Mouse (Mus musculus): ENCODE measurements around the gene Cyp2w1. TPM values are rescaled to one million over a fixed set of nuclear protein-coding genes. Genes with fewer than 3 reads are reported as not detected.

Gene Cyp2w1
- polyA plus RNA-seq, 1 experiment from 2014 or later: not detected

DNA sequence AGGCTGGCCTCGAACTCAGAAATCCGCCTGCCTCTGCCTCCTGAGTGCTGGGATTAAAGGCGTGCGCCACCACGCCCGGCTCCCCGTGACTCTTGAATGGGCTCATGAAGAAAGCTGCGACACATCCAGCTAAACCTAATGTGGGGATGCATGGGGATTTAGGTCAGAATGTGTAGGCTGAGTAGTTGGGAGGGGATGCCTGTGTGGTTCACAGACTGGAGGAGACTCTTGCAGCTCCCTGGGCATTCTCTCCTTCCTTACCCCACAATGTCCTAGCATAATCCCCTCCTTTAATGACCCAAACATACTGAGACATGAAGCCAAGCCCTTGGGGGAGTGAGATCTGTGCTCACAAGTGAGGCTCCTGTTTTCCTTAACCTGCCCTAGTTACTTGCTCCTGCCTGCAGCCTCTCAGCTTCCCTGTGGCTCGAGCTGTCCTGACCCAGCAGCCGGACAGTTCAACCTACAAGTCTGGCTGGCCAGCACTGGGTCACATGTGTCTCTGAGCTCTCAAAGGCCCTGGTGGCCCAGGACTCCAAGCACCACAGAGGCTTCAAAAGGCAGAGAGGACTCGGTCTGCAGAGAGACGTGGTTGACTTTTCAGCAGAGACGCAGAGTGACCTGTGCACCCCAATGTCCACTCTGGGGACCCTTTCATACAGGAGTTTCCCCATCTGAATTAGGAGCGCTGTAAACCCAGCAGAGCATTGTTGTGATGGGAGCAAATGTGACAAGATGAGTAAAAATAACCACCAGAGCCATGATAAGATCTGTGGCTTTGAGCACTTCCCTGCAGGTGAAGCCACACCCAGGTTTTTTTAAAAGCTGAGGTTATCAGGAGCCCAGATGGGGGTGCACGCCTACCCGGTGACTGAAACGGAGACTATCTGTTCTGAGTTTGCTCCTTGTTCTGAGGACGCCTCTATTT, 29.4 kb downstream of the Cyp2w1 start:
- ATAC-seq (ENCODE audit: low FRiP score, low TSS enrichment): no peak
- Histone ChIP-seq H3K4me1 (ENCODE audit: control insufficient read depth, insufficient read depth, low read length) (0 out of 2 replicates have a peak, but pooled peaks cover 2% of the 10 kb centered on the region), H3K4me3 (replicated peaks; ENCODE audit: low read depth, low read length) (no peak overlapping the region), H3K36me3 (ENCODE audit: control insufficient read depth, insufficient read depth, low read length) (no peaks in the 10 kb centered on the region), H3K9me3 (ENCODE audit: control insufficient read depth, low read length) (no peaks in the 10 kb centered on the region), H3K27ac (replicated peaks; ENCODE audit: low read depth, low read length) (no peak overlapping the region), H3K4me2 (ENCODE audit: low read length) (no peak overlapping the region), H3K9ac (replicated peaks; ENCODE audit: low read length) (no peak overlapping the region), H3K27me3 (ENCODE audit: control insufficient read depth, insufficient read depth, low read length) (no peaks in the 10 kb centered on the region)
- WGBS: 82% methylated on average over 18 of the region's 18 CpGs
- DNase-seq: no peak

DNA sequence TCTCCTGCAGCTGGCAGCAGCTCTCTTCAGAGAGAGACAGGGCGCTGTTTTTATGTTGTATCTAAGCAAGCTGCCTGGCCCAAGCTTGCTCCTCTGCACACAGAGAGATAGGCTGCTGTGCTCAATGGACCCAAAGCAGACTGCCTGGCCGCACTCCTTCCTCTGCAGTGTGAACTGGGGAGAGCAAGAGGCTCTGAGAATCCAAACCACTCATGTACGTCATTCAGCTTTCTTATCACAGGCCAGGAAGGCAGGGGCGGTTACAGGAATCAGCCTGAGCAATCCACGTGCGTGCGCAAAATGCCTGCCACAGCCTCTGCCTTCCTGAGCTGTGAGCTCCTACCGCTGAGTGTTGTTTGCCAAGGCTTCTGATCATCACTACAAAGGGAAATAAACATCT, 30.3 kb downstream of the Cyp2w1 start:
- no peaks in the 10 kb centered on the region for H3K27me3 ChIP-seq (ENCODE audit: control insufficient read depth, insufficient read depth, low read length)
- ATAC-seq (ENCODE audit: low FRiP score, low TSS enrichment) (no peak), DNase-seq (peak; percentile 20)
- H3K4me1 ChIP-seq (ENCODE audit: control insufficient read depth, insufficient read depth, low read length): 0 out of 2 replicates have a peak, but pooled peaks cover 2% of the 10 kb centered on the region
- H3K4me3 ChIP-seq (replicated peaks; ENCODE audit: low read depth, low read length): no peak overlapping the region
- peak overlapping the region; percentile 53; the same call in 1 of the 2 replicates for H3K27ac ChIP-seq (replicated peaks; ENCODE audit: low read depth, low read length)
- 68% methylated on average over 8 of the region's 8 CpGs for WGBS
- H3K36me3 ChIP-seq (ENCODE audit: control insufficient read depth, insufficient read depth, low read length): no peaks in the 10 kb centered on the region
- H3K4me2 ChIP-seq (ENCODE audit: low read length): no peak overlapping the region
- H3K9ac ChIP-seq (replicated peaks; ENCODE audit: low read length): no peak overlapping the region
- no peaks in the 10 kb centered on the region for H3K9me3 ChIP-seq (ENCODE audit: control insufficient read depth, low read length)

DNA sequence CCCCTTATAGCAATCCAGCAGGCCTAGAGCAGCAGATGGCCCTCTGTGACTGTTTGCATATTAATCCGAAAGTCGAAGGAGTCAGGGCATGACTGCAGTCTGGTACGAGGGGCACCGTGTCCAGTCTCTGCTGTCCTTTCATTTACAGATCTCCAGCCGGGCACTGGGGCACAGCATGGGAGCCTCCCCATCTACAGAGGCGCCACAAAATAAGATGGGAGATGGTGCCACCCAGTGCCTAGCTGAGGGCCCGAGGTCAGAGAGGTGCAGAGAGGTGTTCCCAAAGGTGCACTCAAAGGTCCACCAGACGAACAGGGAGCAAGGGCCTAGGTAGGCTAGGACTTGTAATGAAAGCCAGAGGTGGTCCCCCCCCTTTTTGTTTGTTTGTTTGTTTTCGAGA, 30.8 kb downstream of the Cyp2w1 start:
- Histone ChIP-seq H3K4me3 (replicated peaks; ENCODE audit: low read depth, low read length) (no peak overlapping the region), H3K4me2 (ENCODE audit: low read length) (no peak overlapping the region), H3K9me3 (ENCODE audit: control insufficient read depth, low read length) (no peaks in the 10 kb centered on the region), H3K4me1 (ENCODE audit: control insufficient read depth, insufficient read depth, low read length) (0 out of 2 replicates have a peak, but pooled peaks cover 2% of the 10 kb centered on the region), H3K36me3 (ENCODE audit: control insufficient read depth, insufficient read depth, low read length) (no peaks in the 10 kb centered on the region), H3K27ac (replicated peaks; ENCODE audit: low read depth, low read length) (no peak overlapping the region), H3K9ac (replicated peaks; ENCODE audit: low read length) (no peak overlapping the region), H3K27me3 (ENCODE audit: control insufficient read depth, insufficient read depth, low read length) (no peaks in the 10 kb centered on the region)
- DNase-seq (no peak), ATAC-seq (ENCODE audit: low FRiP score, low TSS enrichment) (no peak)
- 79% methylated on average over 9 of the region's 9 CpGs for WGBS

DNA sequence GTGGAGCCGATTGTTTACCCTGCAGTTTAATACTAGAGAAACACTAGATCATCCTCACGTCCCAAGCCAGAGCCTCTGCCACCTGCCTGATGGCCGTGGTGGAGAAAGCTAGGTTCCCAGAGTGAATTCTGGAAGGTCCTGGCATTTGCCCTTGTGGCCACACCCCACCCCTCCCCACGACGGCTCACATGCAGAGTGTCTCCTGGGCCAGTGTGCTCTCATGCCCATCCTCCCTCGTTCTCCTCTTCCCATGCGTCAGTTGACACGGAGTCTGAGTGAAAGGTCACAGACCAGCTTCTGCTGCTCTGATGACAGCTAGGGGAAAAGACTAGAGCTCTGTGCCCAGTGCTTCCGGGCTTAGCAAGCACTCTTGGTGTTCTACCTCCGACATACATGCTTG, 32.1 kb downstream of the Cyp2w1 start:
- DNase-seq (no peak), ATAC-seq (ENCODE audit: low FRiP score, low TSS enrichment) (no peak)
- Histone ChIP-seq H3K27ac (replicated peaks; ENCODE audit: low read depth, low read length) (no peak overlapping the region), H3K9me3 (ENCODE audit: control insufficient read depth, low read length) (no peaks in the 10 kb centered on the region), H3K36me3 (ENCODE audit: control insufficient read depth, insufficient read depth, low read length) (no peaks in the 10 kb centered on the region), H3K4me3 (replicated peaks; ENCODE audit: low read depth, low read length) (no peak overlapping the region), H3K9ac (replicated peaks; ENCODE audit: low read length) (no peak overlapping the region), H3K4me1 (ENCODE audit: control insufficient read depth, insufficient read depth, low read length) (0 out of 2 replicates have a peak, but pooled peaks cover 2% of the 10 kb centered on the region), H3K27me3 (ENCODE audit: control insufficient read depth, insufficient read depth, low read length) (no peaks in the 10 kb centered on the region), H3K4me2 (ENCODE audit: low read length) (no peak overlapping the region)
- WGBS: 79% methylated on average over 10 of the region's 10 CpGs

DNA sequence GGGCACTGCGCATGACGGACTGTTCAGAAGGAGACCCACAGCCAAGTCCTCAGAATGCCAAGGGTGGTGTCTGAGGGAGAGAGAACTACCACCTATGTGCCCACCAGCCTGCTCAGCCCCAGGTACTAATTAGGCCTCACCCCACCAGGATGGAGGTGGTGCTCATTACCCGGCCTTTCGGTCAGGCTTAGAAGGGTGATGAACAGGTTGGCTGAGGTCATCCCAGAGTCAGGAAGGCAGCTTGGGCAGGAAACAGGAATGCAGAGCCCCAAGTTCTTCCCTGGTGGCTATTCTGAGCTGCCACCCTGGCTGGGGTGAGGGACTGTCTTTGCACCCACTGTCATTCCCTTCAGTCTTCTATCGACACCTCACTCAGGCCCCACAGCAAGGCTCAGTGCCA, 33.6 kb downstream of the Cyp2w1 start:
- Histone ChIP-seq H3K4me3 (replicated peaks; ENCODE audit: low read depth, low read length) (no peak overlapping the region), H3K9me3 (ENCODE audit: control insufficient read depth, low read length) (no peaks in the 10 kb centered on the region), H3K4me2 (ENCODE audit: low read length) (no peak overlapping the region), H3K36me3 (ENCODE audit: control insufficient read depth, insufficient read depth, low read length) (no peaks in the 10 kb centered on the region), H3K4me1 (ENCODE audit: control insufficient read depth, insufficient read depth, low read length) (no peaks in the 10 kb centered on the region), H3K27ac (replicated peaks; ENCODE audit: low read depth, low read length) (no peak overlapping the region), H3K27me3 (ENCODE audit: control insufficient read depth, insufficient read depth, low read length) (no peaks in the 10 kb centered on the region), H3K9ac (replicated peaks; ENCODE audit: low read length) (no peak overlapping the region)
- no peak for ATAC-seq (ENCODE audit: low FRiP score, low TSS enrichment)
- 98% methylated on average over 5 of the region's 5 CpGs for WGBS
- no peak for DNase-seq

DNA sequence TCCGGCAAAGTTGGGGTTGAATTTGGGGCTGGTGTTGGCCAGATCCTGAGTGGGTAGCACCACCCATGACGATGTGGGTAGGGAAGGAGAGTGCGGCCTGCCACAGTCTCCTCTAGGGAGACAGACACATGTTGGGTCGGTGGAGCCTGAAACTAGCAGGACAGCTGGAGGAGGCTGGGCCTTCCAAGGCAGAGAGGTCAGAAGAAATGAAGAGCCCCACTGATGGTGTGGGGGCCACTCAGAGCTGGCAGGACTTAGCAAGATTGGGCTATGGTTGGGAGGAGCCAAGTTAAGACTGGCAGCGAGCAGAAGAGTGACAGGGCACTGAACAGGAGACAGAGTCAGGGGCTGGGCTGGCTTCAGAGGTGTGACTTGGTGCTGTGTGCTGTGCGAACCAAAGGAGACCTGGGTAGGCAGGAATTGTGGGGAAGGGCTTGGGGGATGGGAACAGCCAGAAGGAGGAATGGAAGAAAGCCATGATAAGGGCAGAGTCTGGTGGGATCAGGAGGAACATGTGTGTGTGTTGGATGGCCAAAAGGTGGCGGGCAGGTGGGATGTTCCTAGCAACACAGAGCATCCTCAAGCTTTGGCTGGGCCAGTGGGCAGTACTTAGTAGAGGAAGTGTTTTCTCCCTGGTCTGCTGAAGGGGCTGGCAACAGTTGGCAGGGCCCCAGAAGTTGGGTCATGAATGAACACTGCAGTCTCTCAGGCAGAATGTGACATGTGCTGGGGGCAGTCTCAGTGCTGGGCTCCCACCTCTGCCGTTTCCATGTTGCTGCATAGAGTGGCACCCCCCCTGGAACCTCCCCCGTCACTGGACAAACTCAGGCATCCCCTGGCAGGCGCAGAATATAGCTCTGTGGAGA, 35.1 kb downstream of the Cyp2w1 start:
- Histone ChIP-seq H3K27me3 (ENCODE audit: control insufficient read depth, insufficient read depth, low read length) (no peaks in the 10 kb centered on the region), H3K9ac (replicated peaks; ENCODE audit: low read length) (no peak overlapping the region), H3K27ac (replicated peaks; ENCODE audit: low read depth, low read length) (no peak overlapping the region), H3K36me3 (ENCODE audit: control insufficient read depth, insufficient read depth, low read length) (no peaks in the 10 kb centered on the region), H3K9me3 (ENCODE audit: control insufficient read depth, low read length) (no peaks in the 10 kb centered on the region), H3K4me3 (replicated peaks; ENCODE audit: low read depth, low read length) (no peak overlapping the region), H3K4me2 (ENCODE audit: low read length) (no peak overlapping the region), H3K4me1 (ENCODE audit: control insufficient read depth, insufficient read depth, low read length) (no peaks in the 10 kb centered on the region)
- ATAC-seq (ENCODE audit: low FRiP score, low TSS enrichment) (no peak), DNase-seq (no peak)
- 83% methylated on average over 10 of the region's 10 CpGs for WGBS

DNA sequence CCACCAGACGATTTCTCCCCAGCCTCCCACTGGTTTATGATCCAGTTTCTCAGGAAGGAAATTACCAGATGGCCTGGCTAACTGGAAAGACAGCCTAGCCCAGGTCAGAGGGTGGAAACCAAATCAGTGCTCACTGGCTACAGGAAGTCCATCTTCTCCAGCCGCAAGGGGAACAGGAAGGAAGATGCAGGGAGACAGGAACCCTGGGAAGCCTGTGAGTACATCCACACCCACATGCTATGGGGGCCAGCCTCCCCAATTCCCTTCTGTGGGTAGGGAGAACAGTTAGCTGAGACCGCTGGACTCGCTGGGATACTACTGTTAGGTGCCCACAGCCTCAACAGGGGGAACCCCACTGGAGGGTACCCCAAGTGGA, 35.8 kb downstream of the Cyp2w1 start:
- Histone ChIP-seq H3K27me3 (ENCODE audit: control insufficient read depth, insufficient read depth, low read length) (no peaks in the 10 kb centered on the region), H3K9me3 (ENCODE audit: control insufficient read depth, low read length) (no peaks in the 10 kb centered on the region), H3K4me3 (replicated peaks; ENCODE audit: low read depth, low read length) (no peak overlapping the region), H3K4me1 (ENCODE audit: control insufficient read depth, insufficient read depth, low read length) (no peaks in the 10 kb centered on the region), H3K9ac (replicated peaks; ENCODE audit: low read length) (no peak overlapping the region), H3K36me3 (ENCODE audit: control insufficient read depth, insufficient read depth, low read length) (no peaks in the 10 kb centered on the region), H3K27ac (replicated peaks; ENCODE audit: low read depth, low read length) (no peak overlapping the region), H3K4me2 (ENCODE audit: low read length) (no peak overlapping the region)
- 89% methylated on average over 4 of the region's 4 CpGs for WGBS
- no peak for ATAC-seq (ENCODE audit: low FRiP score, low TSS enrichment)
- no peak for DNase-seq

DNA sequence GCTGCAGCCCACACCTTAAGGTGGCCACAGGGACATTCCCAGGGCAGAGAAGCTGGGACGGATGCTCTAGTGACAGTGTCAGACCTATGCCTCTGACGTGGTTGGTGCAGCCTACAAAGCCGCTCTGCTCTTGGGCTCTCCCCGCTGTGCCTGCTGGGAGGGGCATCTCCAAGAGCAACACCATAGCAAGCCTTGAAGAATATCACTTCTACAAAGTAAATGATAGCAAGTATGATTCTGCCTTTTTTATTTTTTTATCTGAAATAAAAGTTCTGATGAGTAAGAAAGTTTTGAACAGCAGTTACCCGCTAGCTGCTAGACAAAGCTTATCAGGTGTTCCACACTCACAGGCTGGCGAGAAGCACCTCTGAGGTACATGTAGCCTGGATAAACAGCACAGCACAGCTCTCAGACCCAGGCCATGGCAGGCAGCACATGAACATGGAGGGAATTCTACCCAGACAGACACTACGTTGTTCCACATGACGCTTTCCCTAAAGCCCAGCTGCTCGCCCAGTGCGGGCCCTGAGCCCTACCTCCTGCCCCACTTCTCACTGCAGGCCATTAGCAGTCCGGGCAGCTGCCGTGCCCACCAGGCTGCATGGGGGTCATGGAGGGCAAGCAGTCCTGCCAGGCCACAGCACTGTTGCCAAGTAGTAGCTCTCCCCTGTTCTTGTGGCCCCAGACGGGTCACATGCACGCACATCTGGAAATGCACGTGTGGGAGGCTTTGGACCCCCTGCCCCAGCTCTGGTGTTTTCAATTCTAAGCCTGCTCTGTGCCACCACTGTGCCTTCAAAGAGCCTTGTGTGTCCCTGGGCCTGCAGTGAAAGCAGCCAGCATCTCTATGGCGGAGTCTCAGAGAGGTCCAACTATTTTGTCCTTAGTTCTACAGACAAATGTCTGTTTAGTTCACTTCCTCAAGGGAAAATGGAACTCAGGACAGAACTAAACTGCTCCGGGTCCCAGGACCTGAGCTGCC, 36.6 kb downstream of the Cyp2w1 start:
- ATAC-seq (ENCODE audit: low FRiP score, low TSS enrichment) (no peak), DNase-seq (no peak)
- Histone ChIP-seq H3K4me1 (ENCODE audit: control insufficient read depth, insufficient read depth, low read length) (no peaks in the 10 kb centered on the region), H3K27ac (replicated peaks; ENCODE audit: low read depth, low read length) (0 out of 2 replicates have a peak overlapping the region, but pooled peaks have one; percentile 49), H3K4me3 (replicated peaks; ENCODE audit: low read depth, low read length) (no peak overlapping the region), H3K4me2 (ENCODE audit: low read length) (no peak overlapping the region), H3K36me3 (ENCODE audit: control insufficient read depth, insufficient read depth, low read length) (no peaks in the 10 kb centered on the region), H3K27me3 (ENCODE audit: control insufficient read depth, insufficient read depth, low read length) (no peaks in the 10 kb centered on the region), H3K9ac (replicated peaks; ENCODE audit: low read length) (no peak overlapping the region), H3K9me3 (ENCODE audit: control insufficient read depth, low read length) (no peaks in the 10 kb centered on the region)
- 80% methylated on average over 17 of the region's 17 CpGs for WGBS

Data from midbrain, embryonic 14.5 days (tissue).